Mouse (Mus musculus): ENCODE results near the gene Zdhhc5. TPM values are rescaled to one million over a fixed set of nuclear protein-coding genes. Genes with fewer than 3 reads are reported as not detected.

The Zdhhc5 gene
- total and polyA plus RNA-seq, 2 experiments from 2014 or later: 13.1 to 27.5 TPM

DNA sequence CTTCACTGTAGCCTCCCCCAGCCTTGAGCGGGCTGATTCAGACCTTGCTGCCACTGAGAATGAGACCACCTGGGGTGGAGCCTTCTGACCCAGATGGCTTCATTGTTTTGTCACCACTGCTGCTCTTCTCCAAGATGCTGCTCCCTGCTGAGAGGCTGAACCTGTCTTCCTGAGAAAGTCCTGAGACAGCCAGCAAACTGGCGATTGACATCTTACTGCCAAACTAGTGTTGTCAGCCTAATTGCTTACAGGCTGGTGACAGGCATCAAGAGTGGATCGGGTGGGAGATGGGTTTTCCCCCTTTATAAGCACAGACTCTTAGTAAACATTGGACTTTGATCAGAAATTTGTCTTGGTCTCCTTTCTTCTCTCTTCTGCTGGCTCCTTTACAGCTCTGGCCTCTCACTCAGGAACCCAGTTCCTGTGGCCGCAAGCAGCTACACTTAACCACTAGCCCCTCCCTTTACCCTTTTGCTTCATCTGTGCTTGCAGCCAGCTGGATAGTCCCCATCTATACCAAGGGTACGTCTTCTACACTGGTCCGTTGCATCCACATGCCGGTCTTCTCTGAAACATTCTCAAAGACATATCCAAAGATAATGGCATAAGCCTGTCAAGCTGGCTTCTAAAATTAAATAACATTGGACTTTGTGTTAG, 42.2 kb upstream of the Zdhhc5 start:
- 57% methylated on average over 7 of the region's 7 CpGs for WGBS
- no peak overlapping the region for H3K4me2 ChIP-seq (ENCODE audit: low read depth)
- no peak for TF ChIP-seq CTCF (IDR thresholded peaks at IDR 0.05; ENCODE audit: low read depth)
- H3K4me1 ChIP-seq (ENCODE audit: insufficient read depth): no peaks in the 10 kb centered on the region
- H3K9me3 ChIP-seq (ENCODE audit: low read length): no peaks in the 10 kb centered on the region
- ATAC-seq (no peak), DNase-seq (no peak)
- no peaks in the 10 kb centered on the region for H3K27me3 ChIP-seq (ENCODE audit: insufficient read depth, low read length)
- no peak overlapping the region for H3K9ac ChIP-seq
- no peaks in the 10 kb centered on the region for H3K36me3 ChIP-seq (ENCODE audit: insufficient read depth)
- H3K27ac ChIP-seq (ENCODE audit: low read depth, low read length): no peak overlapping the region
- H3K4me3 ChIP-seq (ENCODE audit: low read depth, low read length): no peak overlapping the region

- WGBS: 89% methylated on average over 5 of the region's 5 CpGs
- Histone ChIP-seq H3K4me3 (ENCODE audit: low read depth, low read length) (no peak overlapping the region), H3K4me1 (ENCODE audit: insufficient read depth) (no peaks in the 10 kb centered on the region), H3K9me3 (ENCODE audit: low read length) (no peaks in the 10 kb centered on the region), H3K9ac (no peak overlapping the region), H3K27ac (ENCODE audit: low read depth, low read length) (no peak overlapping the region), H3K4me2 (ENCODE audit: low read depth) (no peak overlapping the region), H3K27me3 (ENCODE audit: insufficient read depth, low read length) (no peaks in the 10 kb centered on the region), H3K36me3 (ENCODE audit: insufficient read depth) (no peaks in the 10 kb centered on the region)
- DNase-seq (no peak), ATAC-seq (no peak)
- no peak for TF ChIP-seq CTCF (IDR thresholded peaks at IDR 0.05; ENCODE audit: low read depth)
Measured at GRCm38 (mm10) chr2:84756245-84756644, 41.3 kb upstream of the Zdhhc5 start.

DNA sequence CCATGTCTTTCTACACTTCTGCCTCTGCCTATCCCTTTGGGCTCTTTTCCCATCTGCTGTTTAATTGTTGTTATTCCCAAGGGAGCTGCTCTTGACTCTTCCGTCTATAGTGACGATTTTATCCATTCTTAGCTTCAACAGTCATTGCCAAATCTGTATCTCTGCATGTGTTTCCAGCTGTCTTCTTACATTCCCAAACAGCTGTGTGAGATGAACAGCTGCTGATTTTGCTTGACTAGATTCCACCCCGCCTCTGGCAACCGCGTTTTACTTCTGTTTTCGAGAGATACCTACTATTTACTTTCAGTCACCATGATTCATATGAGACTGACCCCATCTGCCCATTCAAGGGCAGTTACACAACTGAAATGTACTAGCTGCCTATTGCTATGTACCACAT, 35.1 kb upstream of the Zdhhc5 start:
- no peaks in the 10 kb centered on the region for H3K36me3 ChIP-seq (ENCODE audit: insufficient read depth)
- H3K9me3 ChIP-seq (ENCODE audit: low read length): no peaks in the 10 kb centered on the region
- H3K27ac ChIP-seq (ENCODE audit: low read depth, low read length): no peak overlapping the region
- ATAC-seq: no peak; the same call in 1 of the 2 replicates
- H3K9ac ChIP-seq: no peak overlapping the region
- no peak for TF ChIP-seq CTCF (IDR thresholded peaks at IDR 0.05; ENCODE audit: low read depth)
- no peak overlapping the region for H3K4me2 ChIP-seq (ENCODE audit: low read depth)
- no peak for DNase-seq
- no peaks in the 10 kb centered on the region for H3K27me3 ChIP-seq (ENCODE audit: insufficient read depth, low read length)
- no peak overlapping the region for H3K4me3 ChIP-seq (ENCODE audit: low read depth, low read length)
- 84% methylated on average over 6 of the region's 6 CpGs for WGBS
- no peaks in the 10 kb centered on the region for H3K4me1 ChIP-seq (ENCODE audit: insufficient read depth)

GRCm38 (mm10) chr2:84744126-84744525, 29.1 kb upstream of the Zdhhc5 start:
- no peak for DNase-seq
- TF ChIP-seq CTCF (IDR thresholded peaks at IDR 0.05; ENCODE audit: low read depth): no peak
- Histone ChIP-seq H3K36me3 (ENCODE audit: insufficient read depth) (no peaks in the 10 kb centered on the region), H3K27me3 (ENCODE audit: insufficient read depth, low read length) (no peaks in the 10 kb centered on the region), H3K4me3 (ENCODE audit: low read depth, low read length) (peak overlapping the region; percentile 94), H3K9me3 (ENCODE audit: low read length) (no peaks in the 10 kb centered on the region), H3K9ac (peak overlapping the region; percentile 91), H3K27ac (ENCODE audit: low read depth, low read length) (peak overlapping the region; percentile 71), H3K4me2 (ENCODE audit: low read depth) (peak overlapping the region; percentile 92), H3K4me1 (ENCODE audit: insufficient read depth) (peaks cover 15% of the 10 kb centered on the region)
- WGBS: 2% methylated on average over 10 of the region's 10 CpGs
- ATAC-seq: peak; percentile 13

DNA sequence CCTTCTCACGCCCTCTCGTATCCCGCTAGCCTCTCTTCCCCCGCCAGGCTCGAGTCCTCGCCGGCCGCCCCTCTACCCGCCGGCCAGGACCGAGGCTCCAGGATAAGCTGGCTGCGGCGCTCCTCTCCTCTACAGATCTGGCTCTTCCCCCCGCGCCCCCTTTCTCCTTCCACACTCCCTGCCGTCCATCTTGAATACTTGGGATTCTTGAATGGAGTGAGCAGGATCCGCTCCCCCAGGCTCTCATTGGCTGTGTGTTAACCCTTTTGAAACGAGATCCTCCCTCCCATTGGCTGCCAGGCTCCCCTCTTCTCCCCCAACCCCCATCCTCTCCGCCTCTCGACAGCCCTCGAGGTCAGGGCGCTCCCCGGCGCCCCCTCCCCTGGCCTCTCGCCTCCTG, 28.6 kb upstream of the Zdhhc5 start, which contains the start of gene Gm19426:
TSS of gene Gm19426 (minus strand) at position 95 of the 400 bp plus-strand sequence.
- Histone ChIP-seq H3K27me3 (ENCODE audit: insufficient read depth, low read length) (no peaks in the 10 kb centered on the region), H3K4me1 (ENCODE audit: insufficient read depth) (peaks cover 16% of the 10 kb centered on the region), H3K9ac (peak within 1 kb of the TSS; percentile 91), H3K9me3 (ENCODE audit: low read length) (no peaks in the 10 kb centered on the region), H3K27ac (ENCODE audit: low read depth, low read length) (peak within 1 kb of the TSS; percentile 96), H3K4me3 (ENCODE audit: low read depth, low read length) (peak within 1 kb of the TSS; percentile 94), H3K4me2 (ENCODE audit: low read depth) (peak within 1 kb of the TSS; percentile 92), H3K36me3 (ENCODE audit: insufficient read depth) (no peaks in the 10 kb centered on the region)
- peak; percentile 96 for ATAC-seq
- DNase-seq: peak; percentile 93
- WGBS: 0% methylated on average over 24 of the region's 25 CpGs
- 0 out of 2 replicates have a peak, but pooled peaks have one; percentile 1 for TF ChIP-seq CTCF (IDR thresholded peaks at IDR 0.05; ENCODE audit: low read depth)

GRCm38 (mm10) chr2:84742451-84743283, 27.7 kb upstream of the Zdhhc5 start:
- WGBS: 1% methylated on average over 24 of the region's 26 CpGs
- Histone ChIP-seq H3K4me2 (ENCODE audit: low read depth) (peak overlapping the region; percentile 92), H3K36me3 (ENCODE audit: insufficient read depth) (no peaks in the 10 kb centered on the region), H3K4me1 (ENCODE audit: insufficient read depth) (peaks cover 22% of the 10 kb centered on the region), H3K9ac (peak overlapping the region; percentile 91), H3K27ac (ENCODE audit: low read depth, low read length) (peak overlapping the region; percentile 96), H3K4me3 (ENCODE audit: low read depth, low read length) (peak overlapping the region; percentile 94), H3K27me3 (ENCODE audit: insufficient read depth, low read length) (no peaks in the 10 kb centered on the region), H3K9me3 (ENCODE audit: low read length) (no peaks in the 10 kb centered on the region)
- no peak for TF ChIP-seq CTCF (IDR thresholded peaks at IDR 0.05; ENCODE audit: low read depth)
- peak; percentile 73 for DNase-seq
- peak; percentile 59 for ATAC-seq
